Mouse (Mus musculus) layer of hippocampus, postnatal 36 days (tissue): ENCODE data around the gene Cntn2. TPM values are rescaled to one million over a fixed set of nuclear protein-coding genes. Genes with fewer than 3 reads are reported as not detected.
A peak's percentile ranks its signal among the peaks of the same experiment; 100 is the strongest.
"Not testable (repeated sequence)": the region's sequence is repeated elsewhere in the genome, so short reads cannot be mapped to it uniquely, and the experiment has no call there.

ENCODE experiments used
- DNase-seq, 2 experiments: peaks; one replicate each; pipeline ENCODE4 v3.0.0; 2022
- total RNA-seq, 2 experiments: library from RNA; stranded (reverse); gene quantifications; 2 replicates each; pipeline ENCODE4 v1.2.3; 2021

The Cntn2 gene
- total RNA-seq, 2 experiments from 2014 or later, result 71.6 to 85.6 TPM

DNA sequence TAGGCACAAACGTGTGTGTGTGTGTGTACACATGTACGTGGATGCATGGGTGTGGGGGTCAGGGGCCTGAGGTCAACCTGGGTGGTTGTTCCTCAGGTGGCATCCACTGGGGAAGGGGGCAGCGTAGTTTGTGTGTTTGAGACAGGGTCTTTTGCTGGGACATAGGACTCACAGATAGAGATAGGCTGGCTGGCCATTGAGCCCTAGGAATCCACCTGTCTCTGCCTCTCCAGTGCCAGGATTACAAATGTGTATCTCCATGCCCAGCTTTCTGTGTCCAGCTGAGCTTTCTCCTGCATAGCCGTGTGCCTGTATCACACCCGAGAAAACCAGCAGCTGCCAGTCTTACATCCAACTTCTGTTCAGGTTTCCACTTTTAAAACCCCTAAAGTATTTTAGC is 33.3 kb downstream of the Cntn2 start:
- DNase-seq, result no peak

DNA sequence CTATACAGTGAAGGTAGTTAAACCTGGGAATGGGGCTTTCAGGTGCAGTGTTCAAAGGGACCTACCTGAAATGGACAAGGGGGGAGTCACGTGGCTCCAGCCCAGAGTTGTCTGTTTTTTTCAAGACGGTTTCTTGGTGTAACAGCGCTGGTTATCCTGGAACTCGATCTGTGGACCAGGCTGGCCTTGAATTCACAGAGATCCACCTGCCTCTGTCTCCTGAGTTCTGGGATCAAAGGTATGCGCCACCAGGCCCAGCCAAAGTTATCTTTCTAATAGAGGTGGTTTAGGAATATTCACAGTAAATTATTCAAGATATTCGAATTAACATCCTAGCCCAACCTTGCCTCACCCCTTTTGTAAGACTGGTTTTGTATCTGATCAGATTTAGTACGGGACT is 36.4 kb downstream of the Cntn2 start:
- no peak for DNase-seq

DNA sequence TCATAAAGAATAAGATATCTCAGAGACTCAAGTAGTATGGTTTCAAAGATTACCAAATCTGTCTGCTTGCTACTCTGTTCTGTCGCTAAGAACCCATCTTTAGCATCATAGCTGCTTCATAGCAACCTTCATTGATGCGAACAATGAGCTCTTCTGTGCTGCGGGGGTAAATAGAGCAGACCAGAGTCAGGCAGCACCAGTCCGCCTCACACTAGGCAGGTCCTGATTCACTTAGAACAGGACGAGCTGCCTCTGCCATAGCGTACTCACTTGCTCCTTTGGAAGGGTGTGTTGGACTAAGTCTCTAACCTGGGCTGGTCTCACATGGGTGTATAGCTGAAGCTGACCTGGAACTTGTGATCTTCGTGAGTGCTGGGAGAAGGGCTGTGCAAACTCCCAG is 37.0 kb downstream of the Cntn2 start, which contains the start of gene Tmem81:
Gene Tmem81, plus strand, starts transcription at position 173 of the 400 bp plus-strand sequence.
- peak in 1 of 2 experiments; percentile 15 for DNase-seq

DNA sequence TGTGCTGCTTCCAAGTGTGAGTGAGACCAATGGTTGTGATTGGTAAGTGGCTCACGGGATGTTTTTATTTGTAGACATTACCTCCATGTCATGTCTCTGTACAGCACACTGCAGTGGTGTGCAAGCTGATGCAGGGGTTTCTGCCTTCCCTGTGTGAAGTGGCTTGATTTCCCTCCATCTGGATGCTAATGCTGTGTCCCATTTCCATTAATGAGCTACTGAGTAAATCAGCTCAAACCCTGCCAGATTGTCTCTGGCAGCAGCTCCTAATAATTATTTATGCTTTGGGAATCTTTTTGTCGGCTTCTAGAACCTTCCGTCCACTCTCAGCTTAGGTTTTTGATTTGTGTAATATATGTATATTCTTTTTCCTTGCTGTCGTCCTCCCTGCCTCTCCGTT is 37.9 kb downstream of the Cntn2 start:
- peak in 1 of 2 experiments; percentile 37 for DNase-seq

DNA sequence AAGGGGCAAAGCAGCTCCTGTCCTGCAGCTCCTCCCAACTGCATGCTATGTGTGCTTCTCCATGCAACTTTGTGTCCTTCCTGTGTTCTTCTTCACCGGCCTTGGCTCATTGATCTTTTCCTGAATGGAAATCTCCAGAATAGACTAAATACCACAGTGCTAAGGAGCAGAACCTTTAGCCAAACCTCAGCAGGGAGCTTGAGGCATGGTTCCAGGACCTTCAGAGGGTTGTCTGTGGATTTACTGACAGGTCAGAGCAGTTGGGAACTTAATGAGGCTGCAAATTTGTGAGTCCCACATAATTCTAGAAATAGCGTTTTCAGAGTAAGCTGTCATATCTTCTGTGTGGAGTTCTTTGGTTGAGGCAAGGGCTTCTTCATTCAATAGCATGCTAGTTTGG is 42.5 kb downstream of the Cntn2 start:
- DNase-seq, result no peak

DNA sequence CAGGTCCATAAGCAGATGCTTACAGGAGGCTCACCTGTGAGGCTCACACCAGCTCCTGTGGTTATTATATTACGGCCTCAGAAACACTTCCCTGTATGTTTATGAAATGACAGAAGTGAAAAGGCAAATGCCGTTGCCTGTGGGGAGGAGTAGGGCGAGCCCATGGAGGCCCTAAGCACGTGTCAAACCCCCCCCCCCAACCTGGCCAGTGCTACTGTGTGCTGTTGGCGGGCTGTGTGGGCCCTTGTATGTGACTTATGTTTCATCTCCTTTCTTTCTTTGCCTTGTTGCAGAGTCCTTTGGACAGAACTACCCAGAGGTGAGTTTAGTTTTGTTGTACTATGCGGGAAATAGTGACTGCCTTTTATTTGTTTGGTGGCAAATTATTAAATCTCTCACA is 59.3 kb downstream of the Cntn2 start:
- DNase-seq, result no peak

DNA sequence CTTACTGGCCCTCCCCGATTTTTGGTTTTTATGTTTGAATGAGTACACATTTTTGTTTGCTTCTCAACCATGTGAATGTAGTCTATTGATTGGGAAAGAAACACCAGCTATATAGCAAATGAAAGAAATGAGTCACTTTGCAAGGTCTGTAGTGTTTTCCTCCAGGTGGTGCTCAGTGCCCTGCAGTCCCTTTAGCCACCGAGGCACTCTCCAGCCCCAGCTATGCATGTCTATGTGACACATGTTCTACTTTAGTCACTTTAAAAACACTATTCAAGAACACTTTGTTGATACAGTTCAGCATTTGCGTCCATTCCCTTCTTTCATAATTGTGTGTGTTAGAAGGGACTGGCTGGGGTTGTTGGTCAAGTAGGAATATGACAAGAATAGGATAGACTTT is 59.8 kb downstream of the Cntn2 start:
- no peak for DNase-seq

DNA sequence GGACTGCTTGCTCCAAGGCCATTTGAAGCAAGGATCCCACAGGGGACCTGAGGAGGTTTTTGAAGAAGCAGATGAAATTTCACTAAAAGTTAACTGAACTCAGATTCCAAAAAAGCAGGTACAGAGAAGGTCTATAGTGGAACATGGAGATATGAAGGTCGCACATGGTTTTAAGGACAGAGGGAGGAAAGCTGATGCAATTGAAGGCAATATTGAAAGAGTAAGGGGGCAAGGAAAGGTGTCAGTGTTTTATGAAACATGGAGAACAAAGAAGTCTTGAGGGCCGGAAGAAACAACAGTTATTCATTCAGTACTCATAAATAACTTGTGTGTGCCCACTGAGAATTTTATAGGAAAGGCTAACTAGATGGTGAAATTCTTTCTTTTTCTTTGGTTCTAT is 61.4 kb downstream of the Cntn2 start:
- DNase-seq, result no peak

DNA sequence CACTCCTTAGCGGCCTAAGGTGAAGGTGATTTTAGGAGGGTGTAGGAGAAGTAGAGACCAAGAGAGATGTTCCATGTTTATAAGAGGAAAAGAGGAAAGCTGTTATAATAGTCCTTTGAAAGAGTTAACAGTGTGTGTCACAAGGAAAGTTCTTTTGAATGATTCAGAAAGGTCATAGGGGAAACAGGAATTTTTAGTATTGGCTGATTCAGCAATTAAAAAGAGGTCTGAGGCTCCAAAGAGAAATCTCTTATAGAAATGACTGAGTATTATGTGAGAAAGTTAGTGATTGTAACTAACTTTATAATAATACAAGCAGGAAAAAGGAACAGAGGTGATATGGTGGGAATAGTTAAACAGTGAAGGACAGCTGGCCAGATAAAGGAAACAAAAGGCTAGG is 63.6 kb downstream of the Cntn2 start:
- DNase-seq, result no peak

DNA sequence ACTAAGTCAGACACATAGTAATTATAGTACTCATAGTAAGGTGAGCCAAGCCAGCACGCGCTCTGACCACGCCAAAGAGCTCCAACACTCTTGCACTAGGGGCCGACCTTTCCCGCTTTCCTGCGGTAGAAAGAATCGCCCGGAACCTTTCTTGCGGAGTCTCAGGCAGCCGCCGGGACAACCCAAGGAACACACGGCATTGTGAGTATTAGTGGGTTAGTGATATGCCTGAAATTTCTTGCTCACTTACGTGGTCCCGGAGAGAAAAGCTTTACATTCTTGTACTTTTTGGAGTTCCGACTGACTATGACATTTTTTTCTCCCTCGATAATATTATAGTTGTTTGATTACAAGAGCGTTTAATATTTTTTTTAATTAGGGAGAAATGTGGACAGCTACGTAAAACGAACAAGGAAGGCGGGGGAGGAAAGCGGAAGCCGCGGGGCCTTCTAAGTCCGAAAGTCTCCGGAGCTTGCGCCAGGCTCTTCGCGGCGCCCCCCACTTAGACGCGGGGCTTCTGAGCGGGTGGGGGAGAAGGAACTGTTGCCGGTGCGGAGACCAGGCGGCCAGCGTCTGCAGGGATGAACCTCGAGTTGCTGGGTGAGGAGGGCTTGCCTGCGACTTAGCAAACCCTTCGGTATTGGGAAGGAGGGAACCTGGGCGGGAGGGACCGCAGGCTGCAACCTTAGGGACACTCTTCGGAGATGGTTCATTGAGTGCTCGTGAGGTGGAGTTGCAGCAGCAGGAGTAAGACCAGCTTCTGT is 65.9 kb downstream of the Cntn2 start, which contains the start of gene Rbbp5:
Gene Rbbp5, plus strand, starts transcription at position 438 of the 764 bp plus-strand sequence.
- peak; percentile 80 to 84 for DNase-seq

DNA sequence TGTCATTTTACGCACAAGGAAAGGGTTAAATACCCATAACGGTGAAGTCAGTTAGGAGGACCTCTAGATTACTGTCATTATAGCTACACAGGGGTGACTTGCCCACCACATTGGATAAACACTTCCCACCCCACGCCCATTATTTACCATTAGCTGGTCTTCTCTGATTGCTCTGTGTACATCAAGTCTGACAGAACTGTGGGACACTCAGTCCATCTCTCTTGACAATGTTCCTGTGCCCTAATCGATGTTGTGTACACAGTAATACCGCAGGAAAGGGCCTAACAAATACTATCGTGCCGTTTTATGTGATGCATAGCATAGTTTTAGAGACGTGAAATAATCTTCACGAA is 66.5 kb downstream of the Cntn2 start:
- DNase-seq, result no peak

DNA sequence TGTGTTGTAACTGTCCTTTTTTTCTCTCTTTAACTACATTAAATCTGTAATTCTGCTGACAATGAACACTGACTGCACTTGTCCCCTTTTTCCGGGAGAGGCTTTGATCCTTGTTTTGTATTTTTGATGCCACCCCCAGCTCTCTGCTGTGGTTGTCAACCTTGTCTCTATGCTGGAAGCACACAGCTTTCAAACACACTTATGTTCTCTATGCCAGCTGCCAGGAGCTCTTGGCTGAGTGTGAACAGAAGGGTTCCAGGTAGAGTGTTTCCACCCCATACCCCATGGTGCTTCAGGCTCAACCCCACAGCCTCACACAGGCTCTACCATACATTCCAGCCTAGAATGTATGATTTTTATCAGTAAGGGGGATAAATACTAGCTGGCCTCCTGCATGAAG is 68.6 kb downstream of the Cntn2 start:
- DNase-seq, result peak in 1 of 2 experiments; percentile 32

DNA sequence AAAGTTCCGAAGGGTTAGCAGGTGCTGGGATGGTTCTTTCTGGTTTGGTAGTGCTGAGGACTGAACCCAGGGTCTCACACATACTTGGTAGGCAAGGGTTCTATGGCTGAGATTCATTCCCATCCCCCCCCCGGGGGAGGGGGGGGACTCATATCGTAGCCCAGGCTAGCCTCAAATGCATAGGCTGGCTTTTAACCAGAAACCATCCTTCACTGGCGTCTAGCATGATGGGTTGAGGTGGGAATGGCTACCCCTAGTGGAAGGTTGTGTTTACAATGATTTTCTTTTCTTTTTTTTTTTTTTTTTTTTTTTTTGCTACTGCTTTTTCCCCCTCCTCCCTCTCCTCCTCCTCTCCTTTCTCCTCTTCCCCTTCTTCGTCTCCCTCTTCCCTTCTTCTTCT is 70.5 kb downstream of the Cntn2 start:
- no peak for DNase-seq

DNA sequence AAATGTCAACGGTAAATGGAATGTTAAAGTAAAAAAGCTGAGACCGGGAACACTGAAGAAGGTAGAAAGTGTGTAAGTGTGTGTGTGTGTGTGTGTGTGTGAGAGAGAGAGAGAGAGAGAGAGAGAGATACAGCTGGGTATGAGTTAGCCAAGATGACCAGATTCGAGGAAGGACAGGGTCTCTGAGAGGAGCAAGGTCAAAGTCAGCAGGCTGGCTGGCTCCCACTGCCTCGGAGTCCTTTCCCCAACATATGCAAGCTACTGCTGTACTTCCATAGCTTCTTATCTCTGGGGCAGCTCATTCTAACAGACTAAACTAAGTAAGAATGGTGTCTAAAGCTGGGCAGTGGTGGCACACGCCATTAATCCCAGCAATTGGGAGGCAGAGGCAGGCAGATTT is 71.6 kb downstream of the Cntn2 start:
- no peak for DNase-seq

DNA sequence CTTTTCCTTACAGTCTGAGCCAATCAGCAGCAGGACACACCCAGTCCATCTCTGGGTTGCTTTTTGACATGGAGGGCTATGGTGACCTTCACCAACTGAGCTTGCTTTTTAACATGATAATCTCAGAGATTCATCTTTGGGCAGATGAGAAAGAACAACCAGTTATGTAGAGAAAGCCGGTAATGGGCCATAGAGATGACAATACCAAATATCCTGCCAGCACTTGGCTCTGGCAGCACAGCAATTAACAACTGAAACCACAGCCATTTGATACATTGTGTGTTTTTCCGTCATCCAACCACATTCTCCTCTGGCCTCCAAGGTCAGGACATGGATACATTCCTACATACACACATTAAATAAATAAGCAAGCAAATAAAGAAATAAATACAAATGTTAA is 72.0 kb downstream of the Cntn2 start:
- DNase-seq, result no peak

DNA sequence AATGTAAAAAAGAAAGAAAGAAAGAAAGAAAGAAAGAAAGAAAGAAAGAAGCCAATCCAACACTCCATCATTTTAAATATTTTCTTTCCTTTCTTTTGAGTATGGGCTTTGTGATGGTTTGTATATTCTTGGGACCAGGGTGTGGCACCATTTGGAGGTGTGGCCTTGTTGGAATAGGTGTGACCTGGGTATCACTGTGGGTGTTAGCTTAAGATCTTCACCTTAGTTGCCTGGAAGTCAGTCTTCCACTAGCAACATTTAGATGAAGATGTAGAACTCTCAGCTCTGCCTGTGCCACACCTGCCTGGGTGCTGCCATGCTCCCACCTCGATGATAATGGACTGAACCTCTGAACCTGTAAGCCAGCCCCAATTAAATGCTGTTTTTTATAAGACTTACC is 73.0 kb downstream of the Cntn2 start:
- not testable (repeated sequence) for DNase-seq

DNA sequence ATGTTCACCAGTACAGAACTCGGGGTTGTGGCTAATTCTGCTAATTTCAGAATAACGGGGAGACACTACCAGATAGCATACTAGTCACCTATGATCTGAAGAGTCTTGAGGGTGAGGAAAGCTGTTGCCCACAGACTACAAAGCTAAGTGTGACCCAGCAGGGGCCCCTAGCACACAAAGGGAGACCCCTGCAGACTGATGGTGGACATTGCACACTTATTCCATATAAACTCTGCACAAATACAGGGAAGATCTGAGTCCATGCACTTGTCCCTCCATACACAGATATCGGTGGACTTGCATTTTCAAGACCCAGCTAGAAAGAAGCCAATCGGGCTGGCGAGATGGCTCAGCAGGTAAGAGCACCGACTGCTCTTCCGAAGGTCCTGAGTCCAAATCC is 73.5 kb downstream of the Cntn2 start:
- DNase-seq, result no peak

DNA sequence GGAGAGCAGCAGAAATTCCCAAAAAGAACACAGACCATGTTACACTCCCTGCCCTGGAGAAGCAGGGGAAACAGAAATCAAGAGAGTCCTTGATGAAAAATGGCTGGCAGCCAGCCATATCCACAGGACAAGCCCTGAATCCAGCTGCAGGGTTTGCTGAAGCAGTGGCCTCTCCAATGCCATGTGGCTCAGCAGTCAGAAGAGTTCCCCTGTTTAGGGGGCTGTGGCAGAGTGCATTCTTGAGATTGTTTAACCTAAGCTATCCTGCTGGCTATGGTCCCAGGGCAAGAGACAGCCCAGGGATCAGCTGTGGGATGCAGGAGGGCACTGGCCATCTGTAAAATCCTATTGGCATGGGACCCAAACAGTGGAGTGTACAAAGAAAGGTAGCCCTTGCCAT is 74.1 kb downstream of the Cntn2 start:
- no peak for DNase-seq

DNA sequence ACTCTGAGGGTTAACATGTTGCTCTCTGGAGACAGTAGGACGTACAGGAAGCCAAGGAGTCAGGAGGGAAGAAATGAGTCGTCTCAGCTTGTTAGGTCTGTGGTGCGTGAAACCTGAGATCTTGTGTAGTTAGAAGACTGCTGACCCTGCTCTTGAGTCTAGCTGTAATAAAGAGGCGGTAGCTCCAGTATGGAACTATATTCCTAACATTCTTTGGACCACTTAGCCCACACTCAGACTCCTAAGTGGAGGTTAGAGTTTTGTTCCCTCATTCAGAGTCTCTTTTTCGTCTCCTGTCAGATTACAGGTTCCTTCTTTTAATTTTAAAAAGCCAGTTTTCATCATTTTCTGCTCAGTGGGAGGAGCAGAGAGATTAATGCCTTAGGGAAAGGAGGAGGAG is 78.4 kb downstream of the Cntn2 start:
- DNase-seq, result no peak

Other genes starting within 250 kb of the Cntn2 start
- 1 to 10 TPM; 3.0 to 3.3 TPM for gene Klhdc8a, start 244.6 kb downstream of the Cntn2 start, total RNA-seq
- 1 to 10 TPM in 1 of 2 experiments, under 1 TPM in 1; 0.63 to 1.1 TPM for gene Nuak2, start 227.1 kb downstream of the Cntn2 start, total RNA-seq
- gene Tmcc2, start 152.0 kb downstream of the Cntn2 start, total RNA-seq, result 100 to 1,000 TPM; 240 to 247 TPM
- gene Dstyk, start 125.7 kb downstream of the Cntn2 start, total RNA-seq, result 10 to 100 TPM; 53.1 to 54.0 TPM
- 10 to 100 TPM; 69.1 to 71.6 TPM for gene Rbbp5, start 65.9 kb downstream of the Cntn2 start, total RNA-seq
- gene Tmem81, start 37.0 kb downstream of the Cntn2 start, total RNA-seq, result 1 to 10 TPM; 5.1 to 7.3 TPM
- gene Nfasc, start 198.5 kb upstream of the Cntn2 start, total RNA-seq, result 100 to 1,000 TPM; 174 to 193 TPM